In the genomic region with DNA sequence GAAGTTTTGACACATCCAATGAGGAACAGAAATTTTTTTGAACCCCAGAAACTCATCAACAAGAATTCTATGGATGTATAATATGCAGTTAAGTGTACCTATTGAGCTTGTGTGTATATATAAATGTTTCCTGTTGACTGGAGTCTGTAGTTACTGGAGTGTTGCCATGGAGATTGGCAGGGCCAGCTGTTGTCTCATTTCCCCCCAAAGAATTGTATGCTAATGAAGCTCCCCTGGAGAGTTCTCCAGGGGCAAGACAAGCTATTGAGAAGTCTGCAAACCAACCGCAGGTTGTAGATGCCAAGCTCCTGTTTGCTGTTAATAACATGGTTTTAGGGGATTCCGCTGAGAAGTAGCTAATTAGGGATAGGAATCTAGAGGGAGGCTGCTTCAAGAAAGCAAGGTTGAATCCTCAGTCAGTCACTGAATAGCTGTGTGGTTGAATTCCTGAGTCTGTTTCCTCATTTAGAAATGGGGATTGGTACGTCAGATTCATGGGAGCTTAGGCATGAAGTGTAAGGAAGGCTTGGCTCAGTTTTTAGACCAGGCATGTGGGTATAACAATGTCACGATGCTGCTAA, we compare ENCODE assay signal across 15 mouse cellular contexts.
DNase-seq lines count a peak whose midpoint lies in the region; ATAC-seq and TF ChIP-seq lines count a peak whose summit lies in the region.
"Had no signal": no experiment of that assay in that cellular context is flagged by ENCODE, and none has a peak within 500 bp of the region (broad histone marks: within the 10 kb centered on the region; RNA-seq: fewer than 3 reads in every experiment).

No protein-coding gene starts in this region.

- 65% methylated on average over 4 of the region's 4 CpGs for WGBS in lung, embryonic 14.5 days
- 32% methylated on average over 4 of the region's 4 CpGs for WGBS in hindbrain, embryonic 15.5 days
- WGBS in neural tube, embryonic 15.5 days, result 36% methylated on average over 4 of the region's 4 CpGs
- 63% methylated on average over 4 of the region's 4 CpGs for WGBS in intestine, embryonic 16.5 days

- no peaks in the 10 kb centered on the region for H3K4me1 ChIP-seq in lung, embryonic 14.5 days (ENCODE audit: insufficient read depth)
- H3K4me1 ChIP-seq in hindbrain, embryonic 15.5 days (replicated peaks), result peaks cover 73% of the 10 kb centered on the region
- H3K4me1 ChIP-seq in neural tube, embryonic 15.5 days, result peaks cover 71% of the 10 kb centered on the region
- no peaks in the 10 kb centered on the region for H3K4me1 ChIP-seq in intestine, embryonic 16.5 days (ENCODE audit: control insufficient read depth, insufficient read depth, low read length)
- H3K4me1 ChIP-seq: megakaryocyte, embryonic 14.5 days; stomach, embryonic 15.5 days had no signal

- H3K4me3 ChIP-seq in lung, embryonic 14.5 days (ENCODE audit: low read depth, low read length), result no peak overlapping the region
- no peak overlapping the region for H3K4me3 ChIP-seq in hindbrain, embryonic 15.5 days
- no peak overlapping the region for H3K4me3 ChIP-seq in neural tube, embryonic 15.5 days (replicated peaks)
- H3K4me3 ChIP-seq in intestine, embryonic 16.5 days (ENCODE audit: low read length), result no peak overlapping the region
- H3K4me3 ChIP-seq: megakaryocyte, embryonic 14.5 days; stomach, embryonic 15.5 days had no signal

- DNase-seq in lung, embryonic 14.5 days, result peak; percentile 39
- DNase-seq in lung, postnatal 36 days, result no peak
- DNase-seq in R1 (ENCODE audit: low read depth, low spot score), result peak; percentile 56
- no peak for DNase-seq in frontal cortex, postnatal 10 days (ENCODE audit: low spot score in 2 of 2)
- DNase-seq: cerebellum, adult 11 months; gastrocnemius, postnatal 25 days; right cerebral cortex, adult 18-20 months had no signal

- H3K36me3 ChIP-seq in lung, embryonic 14.5 days (ENCODE audit: insufficient read depth), result no peaks in the 10 kb centered on the region
- H3K36me3 ChIP-seq in hindbrain, embryonic 15.5 days, result no peaks in the 10 kb centered on the region
- no peaks in the 10 kb centered on the region for H3K36me3 ChIP-seq in neural tube, embryonic 15.5 days
- H3K36me3 ChIP-seq in intestine, embryonic 16.5 days (ENCODE audit: control insufficient read depth, insufficient read depth, low read length), result no peaks in the 10 kb centered on the region
- H3K36me3 ChIP-seq: stomach, embryonic 15.5 days had no signal

- no peak overlapping the region for H3K27ac ChIP-seq in lung, embryonic 14.5 days (ENCODE audit: low read depth)
- H3K27ac ChIP-seq in hindbrain, embryonic 15.5 days (replicated peaks), result peak overlapping the region; percentile 56
- peak overlapping the region; percentile 62 for H3K27ac ChIP-seq in neural tube, embryonic 15.5 days (replicated peaks)
- no peak overlapping the region for H3K27ac ChIP-seq in intestine, embryonic 16.5 days (ENCODE audit: low read length)
- H3K27ac ChIP-seq: kidney, postnatal 0 days had no signal

- no peak overlapping the region for H3K4me2 ChIP-seq in lung, embryonic 14.5 days
- H3K4me2 ChIP-seq in hindbrain, embryonic 15.5 days, result no peak overlapping the region
- H3K4me2 ChIP-seq in neural tube, embryonic 15.5 days, result no peak overlapping the region
- no peak overlapping the region for H3K4me2 ChIP-seq in intestine, embryonic 16.5 days (ENCODE audit: low read depth, low read length)
- H3K4me2 ChIP-seq: stomach, embryonic 15.5 days had no signal

- no peak for ATAC-seq in lung, embryonic 14.5 days (ENCODE audit: insufficient read depth)
- ATAC-seq in hindbrain, embryonic 15.5 days (ENCODE audit: low FRiP score, low read depth), result no peak
- peak; percentile 21 for ATAC-seq in neural tube, embryonic 15.5 days (ENCODE audit: low FRiP score)
- ATAC-seq in intestine, embryonic 16.5 days, result no peak
- ATAC-seq: activated CD4-positive, CD25-positive, alpha-beta regulatory T cell, adult 4 months; intestine, postnatal 0 days had no signal

- no peaks in the 10 kb centered on the region for H3K27me3 ChIP-seq in lung, embryonic 14.5 days (ENCODE audit: insufficient read depth, low read length)
- H3K27me3 ChIP-seq in hindbrain, embryonic 15.5 days, result no peaks in the 10 kb centered on the region
- no peaks in the 10 kb centered on the region for H3K27me3 ChIP-seq in neural tube, embryonic 15.5 days (replicated peaks)
- H3K27me3 ChIP-seq in intestine, embryonic 16.5 days (replicated peaks; ENCODE audit: control insufficient read depth, insufficient read depth, low read length), result no peaks in the 10 kb centered on the region
- H3K27me3 ChIP-seq: stomach, embryonic 15.5 days had no signal

- no peaks in the 10 kb centered on the region for H3K9me3 ChIP-seq in lung, embryonic 14.5 days (ENCODE audit: low read depth, low read length)
- no peaks in the 10 kb centered on the region for H3K9me3 ChIP-seq in hindbrain, embryonic 15.5 days
- no peaks in the 10 kb centered on the region for H3K9me3 ChIP-seq in neural tube, embryonic 15.5 days (replicated peaks)
- no peaks in the 10 kb centered on the region for H3K9me3 ChIP-seq in intestine, embryonic 16.5 days (ENCODE audit: control insufficient read depth, low read length)
- H3K9me3 ChIP-seq: megakaryocyte, embryonic 14.5 days; stomach, embryonic 15.5 days had no signal

- H3K9ac ChIP-seq in lung, embryonic 14.5 days, result no peak overlapping the region
- H3K9ac ChIP-seq in hindbrain, embryonic 15.5 days, result no peak overlapping the region
- H3K9ac ChIP-seq in neural tube, embryonic 15.5 days (replicated peaks), result no peak overlapping the region
- H3K9ac ChIP-seq in intestine, embryonic 16.5 days (ENCODE audit: low read depth, low read length), result no peak overlapping the region
- H3K9ac ChIP-seq: stomach, embryonic 15.5 days had no signal

- no peak for TF ChIP-seq CTCF in lung, embryonic 14.5 days (IDR thresholded peaks at IDR 0.05; ENCODE audit: low read depth)

Comparison
In these comparisons a context has a peak if more than half of its experiments do, and no peak if none do; other contexts are left out.
1. DNase-seq: peak in lung, embryonic 14.5 days (single experiment) and R1 (single experiment); none in lung, postnatal 36 days (single experiment) and frontal cortex, postnatal 10 days (0 of 2).
2. H3K27ac ChIP-seq: peak in hindbrain, embryonic 15.5 days (single experiment) and neural tube, embryonic 15.5 days (single experiment); none in lung, embryonic 14.5 days (single experiment) and intestine, embryonic 16.5 days (single experiment).